Mouse (Mus musculus) cortical plate, adult 2 months (tissue): ENCODE measurements at regions not wholly inside any gene's neighbourhood (a gene's known extent, or its start where the extent isn't known, plus 50 kb on each side); places are given as distances from the start of the nearest gene placed in this dataset.

Experiments
- H3K27ac ChIP-seq: fragments of 200-500 bp; 2 replicates; pipeline ENCODE4 v1.5.1; 2012; ENCODE audit warnings: low read length, control low read depth, inconsistent platforms; ENCODE audit not compliant: insufficient read depth
- H3K4me1 ChIP-seq: fragments of 200-500 bp; 2 replicates; pipeline ENCODE4 v1.6.1; 2011; ENCODE audit warnings: low read length; ENCODE audit not compliant: control insufficient read depth, insufficient read depth
- H3K4me3 ChIP-seq: fragments of 200-500 bp; 2 replicates; pipeline ENCODE4 v1.5.1; 2011; ENCODE audit warnings: mild to moderate bottlenecking, low read length, control low read depth; ENCODE audit not compliant: insufficient read depth
- CTCF ChIP-seq: fragments of 200-500 bp; IDR thresholded peaks from 2 replicates; pipeline ENCODE4 v1.5.1; 2011; ENCODE audit warnings: mild to moderate bottlenecking, control low read depth, low read length; ENCODE audit not compliant: insufficient read depth; ENCODE audit errors: extremely low read depth
- POLR2A ChIP-seq: fragments of 200-500 bp; IDR thresholded peaks from 2 replicates; pipeline ENCODE4 v1.6.1; 2011; ENCODE audit warnings: mild to moderate bottlenecking, low read length, control low read depth; ENCODE audit not compliant: insufficient read depth; ENCODE audit errors: extremely low read depth

- Histone ChIP-seq H3K27ac (no peak overlapping the region), H3K4me3 (no peak overlapping the region), H3K4me1 (no peaks in the 10 kb centered on the region)
- TF ChIP-seq POLR2A (no peak), CTCF (peak; percentile 70)
These were observed 108.6 kb downstream of the Gm5447 start for GRCm38 (mm10) chr13:31082448-31083140.

- no peak for TF ChIP-seq POLR2A
- no peak for TF ChIP-seq CTCF
- Histone ChIP-seq H3K4me3 (no peak overlapping the region), H3K4me1 (no peaks in the 10 kb centered on the region), H3K27ac (no peak overlapping the region)
These were observed 127.0 kb downstream of the Gm5447 start for GRCm38 (mm10) chr13:31101051-31101450.

- TF ChIP-seq POLR2A, result no peak
- TF ChIP-seq CTCF, result no peak
- Histone ChIP-seq H3K4me3 (no peak overlapping the region), H3K27ac (no peak overlapping the region), H3K4me1 (no peaks in the 10 kb centered on the region)
These were observed 133.4 kb downstream of the Gm5447 start for GRCm38 (mm10) chr13:31107434-31107833.

GRCm38 (mm10) chr13:31109231-31109630 lies 135.2 kb downstream of the Gm5447 start:
- H3K4me1 ChIP-seq, result no peaks in the 10 kb centered on the region
- H3K27ac ChIP-seq, result no peak overlapping the region
- H3K4me3 ChIP-seq, result no peak overlapping the region
- TF ChIP-seq POLR2A, result no peak

GRCm38 (mm10) chr13:31122689-31123088 lies 148.7 kb downstream of the Gm5447 start:
- Histone ChIP-seq H3K4me3 (no peak overlapping the region), H3K27ac (no peak overlapping the region), H3K4me1 (no peaks in the 10 kb centered on the region)
- TF ChIP-seq CTCF (no peak), POLR2A (no peak)

GRCm38 (mm10) chr13:31124547-31125216 lies 150.7 kb downstream of the Gm5447 start:
- no peaks in the 10 kb centered on the region for H3K4me1 ChIP-seq
- no peak overlapping the region for H3K27ac ChIP-seq
- TF ChIP-seq CTCF, result no peak
- TF ChIP-seq POLR2A, result no peak
- H3K4me3 ChIP-seq, result no peak overlapping the region

GRCm38 (mm10) chr13:31132501-31132900 lies 158.5 kb downstream of the Gm5447 start:
- Histone ChIP-seq H3K27ac (no peak overlapping the region), H3K4me1 (no peaks in the 10 kb centered on the region), H3K4me3 (no peak overlapping the region)
- no peak for TF ChIP-seq CTCF
- no peak for TF ChIP-seq POLR2A

- Histone ChIP-seq H3K4me1 (no peaks in the 10 kb centered on the region), H3K4me3 (no peak overlapping the region), H3K27ac (no peak overlapping the region)
- TF ChIP-seq CTCF (no peak), POLR2A (no peak)
These were observed 165.7 kb downstream of the Gm5447 start for GRCm38 (mm10) chr13:31139686-31140085.

GRCm38 (mm10) chr13:31147323-31147722 lies 173.3 kb downstream of the Gm5447 start:
- Histone ChIP-seq H3K27ac (no peak overlapping the region), H3K4me3 (no peak overlapping the region), H3K4me1 (no peaks in the 10 kb centered on the region)
- no peak for TF ChIP-seq POLR2A
- TF ChIP-seq CTCF, result no peak

- no peak for TF ChIP-seq POLR2A
- no peak for TF ChIP-seq CTCF
- Histone ChIP-seq H3K4me1 (no peaks in the 10 kb centered on the region), H3K27ac (no peak overlapping the region), H3K4me3 (no peak overlapping the region)
These were observed 180.1 kb downstream of the Gm5447 start for GRCm38 (mm10) chr13:31154066-31154465.
